Mouse (Mus musculus): ENCODE measurements at regions not wholly inside any gene's neighbourhood (a gene's known extent, or its start where the extent isn't known, plus 50 kb on each side); places are given as distances from the start of the nearest gene placed in this dataset.

DNA sequence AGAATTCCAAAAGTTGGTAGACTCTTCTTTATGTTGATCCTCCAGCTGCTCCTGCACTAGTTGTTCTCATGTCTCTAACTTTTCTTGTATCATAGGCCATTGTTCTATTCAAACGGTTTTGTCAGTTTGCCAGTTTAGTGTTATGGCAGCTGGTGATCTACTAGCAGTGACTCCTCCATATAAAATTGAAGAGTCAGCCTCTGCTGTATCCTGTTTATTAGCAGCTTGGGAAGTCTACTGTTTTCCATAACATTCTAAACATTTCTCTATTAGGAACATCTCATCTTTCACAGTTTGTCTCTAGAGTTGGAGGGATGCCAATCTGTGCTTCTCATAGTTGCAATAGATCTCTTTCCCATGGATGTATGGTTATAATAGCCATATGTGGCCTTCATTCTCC lies 58.6 kb downstream of the Drd1 start:
- no peak for TF ChIP-seq CTCF (IDR thresholded peaks at IDR 0.05; ENCODE audit: extremely low read depth, insufficient read depth, insufficient read length, insufficient replicate concordance)
- TF ChIP-seq POLR2A (IDR thresholded peaks at IDR 0.05; ENCODE audit: low read depth, low read length): no peak

Data from spleen, adult 2 months (tissue).